Mouse (Mus musculus): Measurements from ENCODE around the gene Tbc1d1.

- TF ChIP-seq CTCF (IDR thresholded peaks at IDR 0.05; ENCODE audit: low read depth) (no peak), EP300 (optimal IDR thresholded peaks at IDR 0.05) (no peak)
These were observed 17.2 kb downstream of the Tbc1d1 start for GRCm38 (mm10) chr5:64173302-64173701.
